Mouse (Mus musculus) embryonic stem cell, embryonic (primary cell): ENCODE measurements around the gene Arhgap42.

Experiments
- CTCF ChIA-PET, 4 experiments: fragments of 300-600 bp in 2 of 4; fragments of 350-600 bp in 2 of 4; sonication (Branson Sonifier 250); formaldehyde crosslinking; loops; one replicate each; lab custom pipeline; 2022; ENCODE audit warnings: inconsistent platforms in 2 of 4; lab: Charles Lee
- POLR2A ChIA-PET, 4 experiments: fragments of 300-600 bp in 2 of 4; fragments of 350-600 bp in 2 of 4; sonication (Branson Sonifier 250); formaldehyde crosslinking; loops; one replicate each; lab custom pipeline; 2022; ENCODE audit warnings: antibody characterized with exemption in 4 of 4, inconsistent platforms in 1 of 4; lab: Charles Lee

Gene Arhgap42

GRCm38 (mm10) chr9:9107697-9108096 lies 131.2 kb downstream of the Arhgap42 start:
- ChIA-PET POLR2A (interaction anchor here in 1 of 4 experiments (0.5 kb wide), 1 partner anchor 18 kb away, joined by 4 read pairs; no protein-coding TSS in a partner anchor), CTCF (interaction anchor here in 1 of 4 experiments (0.9 kb wide), 1 partner anchor 25 kb away, joined by 3 read pairs; no protein-coding TSS in a partner anchor)

- POLR2A ChIA-PET: interaction anchor here in 1 of 4 experiments (0.7 kb wide), 1 partner anchor 14 kb away, joined by 3 read pairs; no protein-coding TSS in a partner anchor
- CTCF ChIA-PET: no interaction called here
Observed at GRCm38 (mm10) chr9:9104761-9105160, 134.1 kb downstream of the Arhgap42 start.

- ChIA-PET POLR2A (interaction anchor here in 1 of 4 experiments (0.7 kb wide), 1 partner anchor 60 kb away, joined by 3 read pairs; no protein-coding TSS in a partner anchor), CTCF (interaction anchor here in 1 of 4 experiments (0.8 kb wide), 1 partner anchor 51 kb away, joined by 3 read pairs; no protein-coding TSS in a partner anchor)
Observed at GRCm38 (mm10) chr9:9102158-9102514, 136.8 kb downstream of the Arhgap42 start.

- ChIA-PET CTCF (interaction anchor here in 2 of 4 experiments (0.8 to 1.1 kb wide), 2 partner anchors 50 to 51 kb away, joined by 3 read pairs; no protein-coding TSS in a partner anchor), POLR2A (interaction anchor here in 1 of 4 experiments (0.6 kb wide), 1 partner anchor 126 kb away, joined by 3 read pairs; no protein-coding TSS in a partner anchor)
Observed at GRCm38 (mm10) chr9:9101482-9102157, 137.3 kb downstream of the Arhgap42 start.

- POLR2A ChIA-PET: interaction anchor here in 1 of 4 experiments (0.6 kb wide), 1 partner anchor 126 kb away, joined by 3 read pairs; no protein-coding TSS in a partner anchor
- CTCF ChIA-PET: interaction anchor here in 1 of 4 experiments (1.1 kb wide), 1 partner anchor 50 kb away, joined by 3 read pairs; no protein-coding TSS in a partner anchor
Observed at GRCm38 (mm10) chr9:9101055-9101454, 137.8 kb downstream of the Arhgap42 start.

- POLR2A ChIA-PET: interaction anchor here in 1 of 4 experiments (0.6 kb wide), 1 partner anchor 268 kb away, joined by 3 read pairs; no protein-coding TSS in a partner anchor
- CTCF ChIA-PET: no interaction called here
Observed at GRCm38 (mm10) chr9:9097835-9098234, 141.1 kb downstream of the Arhgap42 start.

GRCm38 (mm10) chr9:9096761-9097160 lies 142.1 kb downstream of the Arhgap42 start:
- ChIA-PET CTCF (no interaction called here), POLR2A (interaction anchor here in 2 of 4 experiments (0.5 to 1.2 kb wide), 2 partner anchors 11 to 64 kb away, joined by 3 to 4 read pairs; no protein-coding TSS in a partner anchor)

GRCm38 (mm10) chr9:9093096-9093495 lies 145.8 kb downstream of the Arhgap42 start:
- ChIA-PET POLR2A (no interaction called here), CTCF (no interaction called here)

- POLR2A ChIA-PET: no interaction called here
- CTCF ChIA-PET: interaction anchor here in 2 of 4 experiments (0.6 to 0.8 kb wide), 2 partner anchors 24 to 1179 kb away, joined by 3 to 4 read pairs; no protein-coding TSS in a partner anchor
Observed at GRCm38 (mm10) chr9:9083441-9083840, 155.5 kb downstream of the Arhgap42 start.

GRCm38 (mm10) chr9:9052920-9053319 lies 186.0 kb downstream of the Arhgap42 start:
- CTCF ChIA-PET: interaction anchor here in 1 of 4 experiments (0.7 kb wide), 1 partner anchor 28 kb away, joined by 8 read pairs; no protein-coding TSS in a partner anchor
- POLR2A ChIA-PET: interaction anchor here in 1 of 4 experiments (0.8 kb wide), 1 partner anchor 105 kb away, joined by 3 read pairs; no protein-coding TSS in a partner anchor

GRCm38 (mm10) chr9:9051184-9051583 lies 187.7 kb downstream of the Arhgap42 start:
- CTCF ChIA-PET: interaction anchor here (0.6 to 1.7 kb wide), 26 partner anchors 22 to 941 kb away, joined by 3 to 21 read pairs (median 3); partner anchors contain the start of gene Arhgap42 (in 2 of the 4)
- POLR2A ChIA-PET: interaction anchor here in 1 of 4 experiments (0.9 to 1.8 kb wide), 3 partner anchors 9 to 187 kb away, joined by 3 to 4 read pairs (median 3); no protein-coding TSS in a partner anchor

GRCm38 (mm10) chr9:9049202-9049601 lies 189.7 kb downstream of the Arhgap42 start:
- CTCF ChIA-PET: interaction anchor here (0.6 to 1.5 kb wide), 9 partner anchors 9 to 1415 kb away, joined by 3 to 9 read pairs (median 4); no protein-coding TSS in a partner anchor
- POLR2A ChIA-PET: no interaction called here

- ChIA-PET POLR2A (no interaction called here), CTCF (interaction anchor here in 1 of 4 experiments (0.5 kb wide), 1 partner anchor 116 kb away, joined by 5 read pairs; no protein-coding TSS in a partner anchor)
Observed at GRCm38 (mm10) chr9:9041009-9041408, 197.9 kb downstream of the Arhgap42 start.

- ChIA-PET CTCF (interaction anchor here in 1 of 4 experiments (1.1 kb wide), 1 partner anchor 10 kb away, joined by 3 read pairs; no protein-coding TSS in a partner anchor), POLR2A (no interaction called here)
Observed at GRCm38 (mm10) chr9:9037017-9037671, 201.8 kb downstream of the Arhgap42 start.

GRCm38 (mm10) chr9:9027904-9028303 lies 211.0 kb downstream of the Arhgap42 start:
- ChIA-PET POLR2A (interaction anchor here in 3 of 4 experiments (0.9 to 1.6 kb wide), 7 partner anchors 15 to 262 kb away, joined by 3 to 5 read pairs (median 3); no protein-coding TSS in a partner anchor), CTCF (interaction anchor here in 1 of 4 experiments (1.9 kb wide), 1 partner anchor 23 kb away, joined by 4 read pairs; no protein-coding TSS in a partner anchor)

GRCm38 (mm10) chr9:9027445-9027844 lies 211.5 kb downstream of the Arhgap42 start:
- POLR2A ChIA-PET: interaction anchor here in 3 of 4 experiments (0.9 to 1.6 kb wide), 7 partner anchors 87 to 355 kb away, joined by 3 to 5 read pairs (median 3); no protein-coding TSS in a partner anchor
- CTCF ChIA-PET: interaction anchor here in 1 of 4 experiments (0.8 to 1.9 kb wide), 3 partner anchors 24 to 127 kb away, joined by 3 to 4 read pairs (median 4); partner anchors contain the start of gene Pgr

- ChIA-PET CTCF (no interaction called here), POLR2A (no interaction called here)
Observed at GRCm38 (mm10) chr9:9015108-9015507, 223.8 kb downstream of the Arhgap42 start.

GRCm38 (mm10) chr9:9001170-9001569 lies 237.7 kb downstream of the Arhgap42 start:
- POLR2A ChIA-PET: no interaction called here
- CTCF ChIA-PET: no interaction called here
